In genomic region chr5:40760224-40760623, GRCm38 (mm10) we compare ENCODE assay signal across 19 mouse cellular contexts.
DNase-seq lines count a peak whose midpoint lies in the region; ATAC-seq and TF ChIP-seq lines count a peak whose summit lies in the region.
"Had no signal": no experiment of that assay in that cellular context is flagged by ENCODE, and none has a peak within 500 bp of the region (broad histone marks: within the 10 kb centered on the region; RNA-seq: fewer than 3 reads in every experiment).

No protein-coding gene starts in this region.

- no peaks in the 10 kb centered on the region for H3K9me3 ChIP-seq in hindbrain, postnatal 0 days (ENCODE audit: low read length)
- H3K9me3 ChIP-seq in hindbrain, embryonic 13.5 days: no peaks in the 10 kb centered on the region
- no peaks in the 10 kb centered on the region for H3K9me3 ChIP-seq in kidney, embryonic 16.5 days (ENCODE audit: low read length)
- no peaks in the 10 kb centered on the region for H3K9me3 ChIP-seq in liver, embryonic 11.5 days (ENCODE audit: control insufficient read depth, low read length)
- H3K9me3 ChIP-seq: embryonic facial prominence, embryonic 13.5 days; forebrain, embryonic 13.5 days; heart, embryonic 13.5 days had no signal

- no peaks in the 10 kb centered on the region for H3K36me3 ChIP-seq in hindbrain, postnatal 0 days (ENCODE audit: insufficient read depth, low read length)
- H3K36me3 ChIP-seq in hindbrain, embryonic 13.5 days: no peaks in the 10 kb centered on the region
- H3K36me3 ChIP-seq in kidney, embryonic 16.5 days (ENCODE audit: insufficient read depth, low read length): no peaks in the 10 kb centered on the region
- H3K36me3 ChIP-seq in liver, embryonic 11.5 days (ENCODE audit: control insufficient read depth, insufficient read depth, low read length): no peaks in the 10 kb centered on the region
- H3K36me3 ChIP-seq: embryonic facial prominence, embryonic 13.5 days; heart, embryonic 13.5 days had no signal

- peak; percentile 6 for DNase-seq in hindbrain, postnatal 0 days (ENCODE audit: low spot score)
- DNase-seq in cerebellum, adult 8-10 months: peak; percentile 67
- DNase-seq in cerebellum, postnatal 14 days: peak; percentile 24 to 60
- peak; percentile 45 for DNase-seq in retina, postnatal 1 day
- no peak for DNase-seq in liver, embryonic 11.5 days (ENCODE audit: low spot score)
- DNase-seq in gastrocnemius, postnatal 10 days: no peak
- DNase-seq: adrenal gland, postnatal 10 days; forebrain, postnatal 0 days; gastrocnemius, adult 2 months; gastrocnemius, postnatal 36 days; heart, adult 11 months; heart, postnatal 36 days; kidney, adult 18-20 months had no signal

- no peaks in the 10 kb centered on the region for H3K4me1 ChIP-seq in hindbrain, postnatal 0 days (ENCODE audit: insufficient read depth, low read length)
- H3K4me1 ChIP-seq in hindbrain, embryonic 13.5 days (replicated peaks): no peaks in the 10 kb centered on the region
- no peaks in the 10 kb centered on the region for H3K4me1 ChIP-seq in kidney, embryonic 16.5 days (ENCODE audit: insufficient read depth, low read length)
- no peaks in the 10 kb centered on the region for H3K4me1 ChIP-seq in liver, embryonic 11.5 days (replicated peaks; ENCODE audit: control insufficient read depth, insufficient read depth, low read length)
- H3K4me1 ChIP-seq: embryonic facial prominence, embryonic 13.5 days; forebrain, embryonic 13.5 days; heart, embryonic 13.5 days had no signal

- no peaks in the 10 kb centered on the region for H3K27me3 ChIP-seq in hindbrain, postnatal 0 days (ENCODE audit: insufficient read depth, low read length)
- no peaks in the 10 kb centered on the region for H3K27me3 ChIP-seq in hindbrain, embryonic 13.5 days
- no peaks in the 10 kb centered on the region for H3K27me3 ChIP-seq in kidney, embryonic 16.5 days (ENCODE audit: insufficient read depth, low read length)
- no peaks in the 10 kb centered on the region for H3K27me3 ChIP-seq in liver, embryonic 11.5 days (replicated peaks; ENCODE audit: control insufficient read depth, insufficient read depth, low read length)
- H3K27me3 ChIP-seq: embryonic facial prominence, embryonic 13.5 days; forebrain, embryonic 13.5 days; heart, embryonic 13.5 days had no signal

- no peak for ATAC-seq in hindbrain, postnatal 0 days
- no peak for ATAC-seq in hindbrain, embryonic 13.5 days (ENCODE audit: low FRiP score)
- ATAC-seq in kidney, embryonic 16.5 days (ENCODE audit: low FRiP score, low TSS enrichment): no peak
- ATAC-seq in liver, embryonic 11.5 days (replicated peaks; ENCODE audit: low FRiP score): no peak
- ATAC-seq: forebrain, embryonic 13.5 days; forebrain, postnatal 0 days; hindbrain, embryonic 16.5 days had no signal

- H3K4me3 ChIP-seq in hindbrain, postnatal 0 days (ENCODE audit: low read length): no peak overlapping the region
- H3K4me3 ChIP-seq in hindbrain, embryonic 13.5 days: no peak overlapping the region
- H3K4me3 ChIP-seq in kidney, embryonic 16.5 days (ENCODE audit: low read length): no peak overlapping the region
- no peak overlapping the region for H3K4me3 ChIP-seq in liver, embryonic 11.5 days (ENCODE audit: low read depth, low read length)
- H3K4me3 ChIP-seq: embryonic facial prominence, embryonic 13.5 days; forebrain, embryonic 13.5 days; gastrocnemius, adult 2 months; heart, embryonic 13.5 days had no signal

- no peak overlapping the region for H3K9ac ChIP-seq in hindbrain, postnatal 0 days (replicated peaks; ENCODE audit: low read length)
- no peak overlapping the region for H3K9ac ChIP-seq in hindbrain, embryonic 13.5 days
- no peak overlapping the region for H3K9ac ChIP-seq in kidney, embryonic 16.5 days (replicated peaks; ENCODE audit: low read length)
- H3K9ac ChIP-seq in liver, embryonic 11.5 days (ENCODE audit: low read depth, low read length): no peak overlapping the region
- H3K9ac ChIP-seq: embryonic facial prominence, embryonic 13.5 days; forebrain, embryonic 13.5 days; forebrain, postnatal 0 days; heart, embryonic 13.5 days had no signal

- no peak overlapping the region for H3K4me2 ChIP-seq in hindbrain, postnatal 0 days (ENCODE audit: low read depth, low read length)
- H3K4me2 ChIP-seq in hindbrain, embryonic 13.5 days: no peak overlapping the region
- H3K4me2 ChIP-seq in kidney, embryonic 16.5 days (replicated peaks; ENCODE audit: low read depth, low read length): no peak overlapping the region
- no peak overlapping the region for H3K4me2 ChIP-seq in liver, embryonic 11.5 days
- H3K4me2 ChIP-seq: embryonic facial prominence, embryonic 13.5 days; forebrain, embryonic 13.5 days; heart, embryonic 13.5 days had no signal

- H3K27ac ChIP-seq in hindbrain, postnatal 0 days: no peak overlapping the region
- H3K27ac ChIP-seq in hindbrain, embryonic 13.5 days: no peak overlapping the region
- no peak overlapping the region for H3K27ac ChIP-seq in kidney, embryonic 16.5 days (ENCODE audit: low read length)
- H3K27ac ChIP-seq in liver, embryonic 11.5 days (ENCODE audit: low read depth, low read length): no peak overlapping the region
- H3K27ac ChIP-seq: embryonic facial prominence, embryonic 13.5 days; forebrain, embryonic 13.5 days; gastrocnemius, adult 2 months; heart, embryonic 13.5 days had no signal

- 80% methylated on average over 2 of the region's 2 CpGs for WGBS in hindbrain, postnatal 0 days
- 86% methylated on average over 2 of the region's 2 CpGs for WGBS in hindbrain, embryonic 13.5 days
- whole genome bisulfite sequencing in kidney, embryonic 16.5 days: 75% methylated on average over 2 of the region's 2 CpGs
- 83% methylated on average over 2 of the region's 2 CpGs for WGBS in liver, embryonic 11.5 days

- TF ChIP-seq CTCF in hindbrain, postnatal 0 days (IDR thresholded peaks at IDR 0.05; ENCODE audit: low read depth): no peak

Comparison
In these comparisons a context has a peak if more than half of its experiments do, and no peak if none do; other contexts are left out.
1. DNase-seq: peak in hindbrain, postnatal 0 days (single experiment), cerebellum, adult 8-10 months (single experiment), cerebellum, postnatal 14 days (2 of 2) and retina, postnatal 1 day (single experiment); none in liver, embryonic 11.5 days (single experiment) and gastrocnemius, postnatal 10 days (single experiment).